Mouse (Mus musculus) spleen, postnatal 36 days (tissue): Measurements from ENCODE around the gene Psmd8.
"Not testable (repeated sequence)": the region's sequence is repeated elsewhere in the genome, so short reads cannot be mapped to it uniquely, and the experiment has no call there.

ENCODE experiments used
- DNase-seq, 2 experiments: peaks; one replicate each; pipeline ENCODE4 v3.0.0; 2022; ENCODE audit warnings: low spot score in 2 of 2, mixed read lengths in 1 of 2

Psmd8 gene

DNA sequence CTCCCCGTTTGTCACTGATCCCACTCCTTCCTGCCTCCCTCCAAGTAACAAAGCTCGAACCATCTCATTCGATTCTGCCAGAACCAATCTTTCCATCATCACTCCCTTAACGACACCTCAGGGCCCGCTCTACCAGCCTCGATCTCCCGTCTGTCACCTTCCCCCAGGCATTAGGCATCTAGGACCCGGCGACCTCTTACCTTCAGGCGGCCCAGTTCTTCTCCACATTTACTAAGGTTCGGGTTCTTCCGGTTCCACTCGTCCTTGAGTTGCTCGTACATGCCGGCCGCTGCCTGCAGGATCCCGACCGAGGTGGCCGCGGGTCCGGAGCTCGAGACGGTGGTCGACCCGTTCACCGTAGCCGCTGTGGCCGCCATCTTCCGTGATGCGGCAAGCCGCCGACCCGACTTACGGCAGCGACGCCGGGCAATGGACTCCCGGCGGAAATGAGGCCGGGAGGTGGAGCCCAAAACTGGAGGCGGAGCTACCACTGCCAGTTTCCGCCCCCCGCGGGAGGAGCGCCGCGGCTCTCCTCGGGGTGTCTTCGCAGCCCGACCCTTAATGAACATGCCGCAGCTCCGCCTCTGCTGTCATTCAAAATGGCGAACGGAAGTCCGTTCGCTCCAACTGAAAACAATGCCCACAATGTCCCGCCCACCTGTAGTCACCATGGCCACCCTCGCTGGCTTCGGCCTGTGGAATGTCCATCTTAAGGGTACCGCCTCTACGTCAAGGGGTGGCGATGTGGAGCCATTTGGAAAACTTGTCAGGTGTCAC, at the start of gene Psmd8:
Psmd8 (minus strand) TSS at position 625 of the 777 bp plus-strand sequence.
- peak; percentile 97 for DNase-seq

DNA sequence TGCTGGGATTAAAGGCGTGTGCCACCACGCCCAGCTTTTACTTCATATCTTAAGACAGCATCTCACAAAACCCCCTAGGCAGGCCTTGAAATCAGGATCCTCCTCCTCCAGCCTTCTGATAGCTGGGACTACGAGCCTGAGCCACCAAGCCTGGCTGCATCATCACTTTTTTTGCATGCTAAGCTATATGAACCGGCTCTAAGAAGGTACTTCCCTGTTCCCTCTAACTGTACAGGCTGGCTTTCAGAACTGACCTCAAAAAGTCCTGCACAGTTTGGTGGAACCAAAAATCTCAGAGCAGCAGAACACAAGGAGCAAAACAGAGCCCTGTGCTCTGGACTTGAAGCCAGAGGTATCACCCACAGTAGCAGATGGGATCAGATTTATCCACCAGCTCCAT, 47.7 kb upstream of the Psmd8 start:
- DNase-seq = no peak

DNA sequence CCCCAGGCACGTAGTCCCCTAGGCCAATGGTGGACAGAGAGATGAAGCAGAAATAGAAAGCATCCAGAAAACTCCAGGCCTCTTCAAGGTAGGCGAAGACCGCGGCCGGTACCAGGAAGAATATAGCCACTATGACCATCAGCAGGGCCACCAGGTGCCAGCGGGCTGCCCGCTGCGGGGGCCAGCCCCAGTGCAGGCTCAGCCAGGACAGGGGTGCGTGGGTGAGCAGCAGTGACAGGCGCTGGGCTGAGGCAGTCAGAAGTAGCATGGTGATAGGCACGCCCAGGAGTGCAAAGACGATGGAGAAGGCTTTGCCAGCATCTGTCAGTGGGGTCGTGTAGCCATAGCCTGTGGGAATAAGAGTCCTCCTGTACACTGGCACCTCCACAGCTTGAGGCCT, 45.0 kb upstream of the Psmd8 start:
- no peak for DNase-seq

DNA sequence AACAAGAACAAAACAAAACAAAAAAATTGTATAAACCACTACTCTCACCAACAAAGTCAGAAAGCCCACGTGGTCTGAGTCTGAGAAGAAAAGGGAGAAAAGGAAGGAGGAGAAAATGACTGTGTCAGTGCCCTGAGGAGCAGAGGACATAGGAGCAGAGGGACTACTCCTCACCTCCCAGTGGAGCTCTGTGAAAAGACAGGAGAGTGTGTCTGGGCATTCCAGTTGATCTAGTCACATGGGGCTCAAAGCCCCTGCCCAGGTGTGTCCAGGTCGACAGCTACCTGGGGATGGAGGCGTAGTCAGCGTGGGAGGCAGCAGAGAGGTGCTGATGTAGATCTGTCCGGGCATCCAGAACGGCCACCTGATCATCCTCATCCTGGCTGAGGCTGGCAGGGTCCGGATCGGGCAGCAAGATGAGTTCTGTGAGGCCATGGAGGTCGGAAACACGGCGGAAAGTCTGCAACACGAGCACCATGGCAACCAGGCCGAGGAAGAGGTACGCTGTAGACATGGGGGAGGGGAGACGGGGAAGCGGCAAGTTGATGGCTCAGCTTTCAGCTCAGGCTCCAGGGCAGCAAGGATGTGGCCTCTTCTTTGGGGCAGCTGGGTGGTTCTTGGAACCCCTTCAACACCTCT, 44.4 kb upstream of the Psmd8 start:
- no peak for DNase-seq

DNA sequence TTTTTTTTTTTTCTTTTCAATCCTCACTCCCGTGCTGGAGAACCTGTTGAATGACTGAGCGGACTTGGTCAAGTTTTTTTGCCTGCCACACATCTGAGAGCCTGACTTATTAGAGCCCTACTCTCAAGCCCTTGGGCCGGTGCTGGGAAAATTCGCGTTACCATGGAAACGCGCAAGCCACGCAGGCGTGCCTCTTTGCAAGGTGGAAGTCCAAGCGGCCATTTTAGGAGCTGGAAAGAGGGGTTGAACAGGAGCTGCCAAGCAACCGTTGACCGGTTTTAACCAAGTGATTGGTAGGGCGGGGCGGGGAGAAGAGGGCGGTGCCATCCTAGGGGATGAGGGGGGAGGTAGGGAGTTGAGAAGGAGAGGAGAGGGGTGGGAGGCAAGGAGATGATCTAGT, 34.3 kb upstream of the Psmd8 start:
- DNase-seq = no peak

DNA sequence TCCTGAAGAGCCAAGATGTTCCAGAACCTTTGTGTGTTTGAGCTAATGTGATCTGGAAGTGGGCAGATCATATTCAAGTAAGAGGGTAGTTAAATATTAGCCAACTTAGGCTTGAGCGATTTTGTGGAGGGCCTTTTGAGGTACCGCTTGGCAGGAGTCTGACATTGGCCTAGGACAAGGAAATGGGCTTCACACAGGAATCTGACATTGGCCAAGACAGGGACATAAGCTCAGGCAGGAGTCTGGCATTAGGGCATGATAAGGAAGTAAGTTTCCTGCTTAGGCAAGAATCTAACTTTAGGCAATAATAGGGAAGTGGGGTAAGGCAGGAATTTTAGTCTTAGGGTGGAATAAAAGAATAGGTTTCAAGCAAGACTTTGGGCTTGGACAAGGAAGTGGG, 33.7 kb upstream of the Psmd8 start:
- DNase-seq = no peak

DNA sequence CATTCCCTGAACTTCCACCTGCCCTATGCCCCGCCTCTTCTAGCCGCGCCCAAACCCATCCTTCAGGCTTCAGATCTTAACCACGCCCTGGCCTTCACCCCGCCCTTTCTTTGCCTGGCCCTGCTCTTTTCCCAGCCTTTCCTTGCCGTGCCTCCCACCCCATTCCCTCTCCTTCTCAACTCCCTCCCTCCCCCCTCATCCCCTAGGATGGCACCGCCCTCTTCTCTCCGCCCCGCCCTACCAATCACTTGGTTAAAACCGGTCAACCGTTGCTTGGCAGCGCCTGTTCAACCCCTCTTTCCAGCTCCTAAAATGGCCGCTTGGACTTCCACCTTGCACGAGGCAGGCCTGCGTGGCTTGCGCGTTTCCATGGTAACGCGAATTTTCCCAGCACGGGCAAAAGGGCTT, 33.2 kb upstream of the Psmd8 start, which contains the start of gene Catsperg1:
Catsperg1 (minus strand) TSS at position 361 of the 408 bp plus-strand sequence.
- no peak for DNase-seq

DNA sequence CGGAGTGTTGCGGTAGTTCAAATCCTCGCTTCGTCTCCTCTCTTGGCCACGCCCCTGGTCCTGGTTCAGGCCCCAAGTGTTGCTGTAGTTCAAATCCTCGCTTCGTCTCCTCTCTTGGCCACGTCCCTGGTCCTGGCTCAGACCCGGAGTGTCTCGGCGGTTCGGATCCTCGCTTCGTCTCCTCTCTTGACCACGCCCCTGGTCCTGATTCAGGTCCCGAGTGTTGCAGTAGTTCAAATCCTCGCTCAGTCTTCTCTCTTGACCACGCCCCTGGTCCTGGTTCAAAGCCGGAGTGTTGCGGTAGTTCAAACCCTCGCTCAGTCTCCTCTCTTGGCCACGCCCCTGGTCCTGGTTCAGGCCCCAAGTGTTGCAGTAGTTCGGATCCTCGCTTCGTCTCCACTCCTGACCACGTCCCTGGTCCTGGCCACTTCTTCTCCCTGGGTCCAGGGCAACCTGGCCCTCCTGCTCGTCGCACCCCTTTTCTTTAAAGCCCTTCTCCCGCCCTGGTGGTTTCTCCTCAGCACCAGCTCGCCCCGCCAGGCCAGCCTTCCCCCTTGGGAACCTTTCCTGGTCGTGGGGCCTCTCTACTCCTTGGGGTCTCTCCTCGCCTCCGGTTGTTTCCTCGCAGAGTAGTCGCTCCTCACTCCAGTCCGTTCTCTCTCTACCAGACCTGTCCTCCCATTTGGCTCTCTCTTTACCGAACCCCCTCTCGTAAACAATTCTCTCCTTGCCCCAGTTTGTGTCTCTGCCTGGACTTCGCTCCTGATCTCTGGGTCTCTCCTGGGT, 32.5 kb upstream of the Psmd8 start:
- DNase-seq = not testable (repeated sequence)

DNA sequence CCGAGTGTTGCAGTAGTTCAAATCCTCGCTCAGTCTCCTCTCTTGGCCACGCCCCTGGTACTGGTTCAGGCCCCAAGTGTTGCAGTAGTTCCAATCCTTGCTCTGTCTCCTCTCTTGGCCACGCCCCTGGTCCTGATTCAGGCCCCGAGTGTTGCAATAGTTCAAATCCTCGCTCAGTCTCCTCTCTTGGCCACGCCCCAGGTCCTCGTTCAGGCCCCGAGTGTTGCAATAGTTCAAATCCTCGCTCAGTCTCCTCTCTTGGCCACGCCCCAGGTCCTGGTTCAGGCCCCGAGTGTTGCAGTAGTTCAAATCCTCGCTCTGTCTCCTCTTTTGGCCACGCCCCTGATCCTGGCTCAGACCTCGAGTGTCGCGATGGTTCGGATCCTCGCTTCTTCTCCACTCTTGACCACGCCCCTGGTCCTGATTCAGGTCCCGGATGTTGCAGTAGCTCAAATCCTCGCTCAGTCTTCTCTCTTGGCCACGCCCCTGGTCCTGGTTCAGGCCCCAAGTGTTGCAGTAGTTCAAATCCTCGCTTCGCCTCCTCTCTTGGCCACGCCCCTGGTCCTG, 31.8 kb upstream of the Psmd8 start:
- no peak for DNase-seq

DNA sequence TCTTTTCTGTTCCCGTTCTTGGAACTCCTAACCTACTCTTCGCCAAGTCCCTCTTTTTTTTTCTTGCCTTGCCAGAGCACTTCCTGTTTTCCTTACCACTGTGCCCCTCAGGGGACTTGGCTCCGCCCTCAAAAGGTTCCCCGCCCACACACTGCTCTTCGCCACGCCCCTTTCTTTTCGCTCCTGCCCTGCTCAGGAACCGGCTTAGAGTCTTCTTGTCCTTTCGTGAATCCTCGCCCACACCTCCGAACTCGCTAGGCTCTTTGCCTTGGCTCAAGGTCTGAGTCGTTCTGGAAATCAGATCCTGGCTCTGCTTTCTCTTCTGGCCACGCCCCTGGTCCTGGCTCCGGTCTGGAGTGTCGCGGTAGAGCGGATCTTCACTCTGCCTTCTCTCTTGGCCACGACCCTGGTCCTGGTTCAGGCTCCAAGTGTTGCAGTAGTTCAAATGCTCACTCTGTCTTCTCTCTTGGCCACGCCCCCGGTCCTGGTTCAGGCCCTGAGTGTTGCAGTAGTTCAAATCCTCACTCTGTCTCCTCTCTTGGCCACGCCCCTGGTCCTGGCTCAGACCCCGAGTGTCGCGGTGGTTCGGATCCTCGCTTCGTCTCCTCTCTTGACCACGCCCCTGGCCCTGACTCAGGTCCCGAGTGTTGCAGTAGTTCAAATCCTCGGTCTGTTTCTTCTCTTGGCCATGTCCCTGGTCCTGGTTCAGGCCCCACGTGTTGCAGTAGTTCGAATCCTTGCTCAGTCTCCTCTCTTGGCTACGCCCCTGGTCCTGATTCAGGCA, 31.1 kb upstream of the Psmd8 start:
- peak; percentile 89 to 92 for DNase-seq

DNA sequence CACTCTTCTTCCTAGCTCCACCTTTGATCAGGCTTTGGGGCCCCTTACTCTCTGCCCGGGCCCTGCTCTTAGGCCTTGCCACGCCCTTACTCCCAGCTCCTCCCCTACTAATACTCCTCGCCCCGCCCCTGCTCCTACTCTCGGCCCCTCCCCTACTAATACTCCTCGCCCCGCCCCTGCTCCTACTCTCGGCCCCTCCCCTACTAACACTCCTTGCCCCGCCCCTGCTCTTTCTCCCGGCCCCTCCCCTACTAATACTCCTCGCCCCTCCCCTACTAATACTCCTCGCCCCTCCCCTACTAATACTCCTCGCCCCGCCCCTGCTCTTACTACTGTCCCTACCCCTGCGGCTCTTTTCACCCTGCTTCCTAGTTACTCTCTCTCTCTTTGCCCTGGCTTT, 30.5 kb upstream of the Psmd8 start:
- peak; percentile 54 to 61 for DNase-seq

DNA sequence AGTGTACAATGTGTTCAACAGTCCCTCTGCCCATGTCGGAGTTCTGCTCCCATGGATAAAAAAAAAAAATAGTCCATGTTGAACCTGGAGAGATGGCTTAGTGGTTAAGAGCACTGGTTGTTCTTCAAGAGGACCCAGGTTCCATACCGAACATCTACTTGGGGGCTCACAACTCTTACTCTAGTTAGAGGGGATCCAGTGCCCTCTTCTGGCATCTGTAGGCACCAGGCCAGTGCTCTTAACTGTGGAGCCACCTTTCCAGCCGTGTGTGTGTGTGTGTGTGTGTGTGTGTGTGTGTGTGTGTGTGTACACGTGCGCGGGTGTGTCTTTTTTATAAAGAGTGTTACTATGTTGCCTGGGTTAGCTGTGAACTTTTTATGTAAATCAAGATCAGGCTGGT, 22.1 kb upstream of the Psmd8 start:
- DNase-seq = no peak

DNA sequence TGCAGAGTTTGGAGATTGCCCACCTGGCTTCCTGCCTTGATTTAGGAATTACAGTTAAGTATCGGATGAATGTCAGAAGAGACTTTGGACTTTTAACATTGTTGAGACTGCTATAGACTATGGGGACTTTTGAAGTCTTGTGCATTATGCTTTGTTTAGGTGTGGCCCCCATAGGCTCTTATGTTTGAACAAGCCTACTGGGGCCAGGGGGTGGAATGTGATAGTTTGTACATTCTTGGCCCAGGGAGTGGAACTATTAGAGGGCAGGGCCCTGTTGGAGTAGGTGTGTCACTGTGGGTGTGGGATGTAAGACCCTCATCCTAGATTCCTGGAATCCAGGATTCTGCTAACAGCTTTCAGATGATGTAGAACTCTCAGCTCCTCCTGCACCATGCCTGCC, 13.7 kb upstream of the Psmd8 start:
- DNase-seq = not testable (repeated sequence)

DNA sequence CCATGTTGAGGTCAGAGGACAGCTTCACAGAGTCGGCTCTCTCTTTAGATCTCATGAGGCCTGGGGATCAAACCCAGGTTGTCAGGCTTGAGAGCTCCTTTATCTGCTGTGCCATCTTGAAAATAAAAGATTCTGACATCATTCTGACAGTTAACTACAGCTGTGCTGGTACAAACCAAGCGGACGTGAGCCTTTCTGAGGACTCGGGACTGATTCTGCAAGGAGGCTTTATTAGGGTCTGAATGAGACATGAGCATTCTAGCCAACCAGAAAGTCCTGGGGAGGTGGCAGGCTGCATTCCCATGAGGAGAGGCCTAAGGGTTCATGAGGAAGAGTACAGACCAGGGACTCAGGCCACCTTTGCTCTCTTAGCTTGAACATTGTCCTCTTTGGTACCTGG, 822 bp upstream of the Psmd8 start:
- not testable (repeated sequence) for DNase-seq

DNA sequence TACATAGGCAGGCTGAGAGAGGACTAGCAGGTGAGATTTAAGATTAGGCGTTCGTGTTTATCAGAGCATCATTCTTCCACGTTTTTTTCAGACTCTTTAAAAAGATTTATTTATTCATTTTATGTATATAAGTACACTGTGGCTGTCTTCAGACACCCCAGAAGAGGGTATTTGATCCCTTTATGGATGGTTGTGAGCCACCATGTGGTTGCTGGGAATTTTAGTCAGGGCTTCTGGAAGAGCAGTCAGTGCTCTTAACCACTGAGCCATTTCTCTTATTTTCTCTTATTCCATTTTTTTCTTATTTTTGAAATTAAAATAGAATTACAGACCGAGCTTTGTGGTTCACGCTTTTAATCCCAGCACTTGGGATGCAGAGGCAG, 344 bp upstream of the Psmd8 start:
- no peak for DNase-seq

DNA sequence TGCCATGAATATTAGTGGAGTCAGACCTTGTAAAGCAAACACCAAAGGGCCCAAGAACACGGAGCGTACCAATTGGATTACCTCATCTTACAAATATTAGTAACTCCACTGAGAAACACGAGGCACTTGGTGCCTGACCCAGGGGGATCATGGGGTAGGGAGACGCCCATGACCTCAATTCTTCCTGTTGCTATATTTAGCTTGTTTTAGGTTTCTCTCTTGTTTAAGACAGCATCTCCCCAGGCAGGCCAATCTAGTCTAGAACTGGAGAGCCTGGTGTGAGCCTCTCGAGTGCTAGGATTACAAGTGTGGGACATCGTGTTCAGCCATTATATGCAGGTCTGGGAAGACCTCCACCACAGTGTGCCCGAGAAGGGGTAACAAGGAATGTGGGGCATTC, 1.2 kb downstream of the Psmd8 start:
- no peak for DNase-seq

DNA sequence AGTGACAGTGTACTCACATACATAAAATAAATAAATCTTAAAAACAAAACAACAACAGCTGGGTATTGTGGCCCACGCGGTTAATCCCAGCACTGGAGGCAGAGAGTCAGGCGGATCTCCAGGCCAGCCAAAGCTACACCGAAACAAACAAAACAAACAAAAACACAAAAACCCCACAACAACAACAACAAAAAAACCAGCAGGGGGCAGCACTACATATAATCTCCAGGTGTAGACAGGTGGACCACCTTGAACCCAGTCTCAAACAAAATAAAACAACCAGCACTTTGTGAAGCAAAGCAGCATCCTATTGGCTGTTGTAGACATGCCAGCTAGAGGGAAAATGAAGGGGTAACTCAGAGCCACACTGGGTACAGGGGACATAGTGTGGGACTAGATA, 2.4 kb downstream of the Psmd8 start:
- DNase-seq = no peak

DNA sequence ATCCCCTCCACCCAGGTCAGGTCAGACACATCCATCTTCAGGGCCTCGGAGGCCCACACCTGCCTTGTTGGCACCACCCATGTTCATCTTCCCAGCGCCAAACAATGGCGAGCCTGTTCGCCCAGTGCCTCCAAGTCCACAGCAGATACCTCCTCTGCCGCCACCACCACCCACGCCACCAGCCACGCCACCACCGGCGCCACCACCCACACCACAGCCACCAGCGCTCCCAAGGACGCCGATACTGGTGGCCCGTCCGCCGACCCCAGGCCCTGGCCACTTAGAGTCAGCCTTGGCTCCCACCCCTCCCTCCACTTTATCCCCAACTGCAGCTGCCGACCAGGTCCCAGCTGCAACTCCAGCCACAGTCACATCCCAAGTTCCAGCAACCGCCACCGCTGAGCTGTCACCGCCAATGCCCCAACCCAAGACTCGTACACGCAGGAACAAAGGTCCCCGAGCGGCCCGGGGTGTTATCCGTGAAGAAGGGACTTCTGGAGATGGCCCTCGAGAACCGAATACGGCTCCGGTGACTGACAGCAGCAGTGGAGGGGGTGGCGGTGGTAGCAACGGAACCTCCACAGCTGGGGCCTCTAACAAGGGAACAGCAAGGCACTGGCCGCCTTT, 8.0 kb downstream of the Psmd8 start:
- no peak for DNase-seq

DNA sequence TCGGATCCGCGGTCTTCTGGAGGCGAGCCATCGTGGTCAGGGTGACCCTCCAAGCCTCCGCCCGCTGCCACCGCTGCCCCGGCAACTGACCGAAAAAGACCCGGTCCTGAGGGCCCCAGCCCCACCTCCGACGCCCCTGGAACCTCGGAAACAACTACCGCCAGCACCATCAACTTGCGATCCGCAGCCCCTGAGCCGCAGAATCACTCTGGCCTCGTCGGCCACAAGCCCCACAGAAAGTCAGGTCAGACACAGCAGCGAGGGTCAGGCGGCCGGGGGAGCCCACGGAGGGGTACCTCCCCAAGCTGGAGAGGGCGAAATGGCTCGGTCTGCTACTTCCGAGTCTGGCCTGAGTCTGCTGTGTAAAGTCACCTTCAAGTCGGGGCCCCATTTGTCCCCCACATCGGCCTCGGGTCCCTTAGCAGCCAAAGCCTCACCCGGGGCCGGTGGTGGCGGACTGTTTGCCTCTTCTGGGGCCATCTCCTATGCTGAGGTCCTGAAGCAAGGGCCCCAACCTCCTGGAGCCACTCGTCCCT, 8.9 kb downstream of the Psmd8 start:
- DNase-seq = no peak

DNA sequence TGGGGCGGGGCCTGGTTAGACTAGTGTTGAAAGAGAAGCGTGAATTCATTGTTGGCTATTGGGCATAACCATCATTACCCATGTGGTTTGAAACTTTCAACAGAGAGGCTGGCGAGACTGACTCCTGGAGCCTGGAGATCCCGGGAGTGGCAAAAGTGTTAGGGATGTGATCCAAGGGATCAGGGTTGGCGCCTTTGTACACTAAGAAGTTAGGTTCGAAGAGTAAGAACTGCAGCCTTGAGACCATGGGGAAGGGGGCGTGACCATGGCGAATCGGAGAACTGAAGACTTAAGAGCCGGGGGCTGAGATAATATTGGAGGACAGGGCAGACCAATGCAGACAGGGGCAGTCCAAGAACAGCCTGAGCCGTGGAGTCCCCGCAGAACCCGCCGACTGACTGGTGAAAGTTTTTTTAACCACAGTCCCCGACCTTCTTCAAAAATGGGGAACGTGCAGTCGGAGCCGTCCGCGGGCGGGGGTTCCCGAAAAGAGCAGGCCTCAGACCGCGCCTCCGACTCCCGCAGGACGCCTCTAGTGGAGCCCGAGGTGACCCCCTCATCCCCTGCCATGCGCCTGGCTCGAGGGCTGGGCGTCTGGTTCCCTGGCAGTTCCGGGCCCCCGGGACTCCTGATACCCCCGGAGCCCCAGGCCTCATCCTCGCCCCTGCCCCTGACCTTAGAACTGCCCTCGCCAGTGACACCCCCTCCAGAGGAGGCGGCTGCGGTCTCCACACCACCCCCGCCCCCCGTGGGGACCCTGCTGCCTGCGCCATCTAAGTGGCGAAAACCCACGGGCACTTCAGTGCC, 9.5 kb downstream of the Psmd8 start:
- peak; percentile 32 to 35 for DNase-seq
